Mouse (Mus musculus) kidney, embryonic 14.5 days (tissue): ENCODE measurements around the gene Gjd3. TPM values are rescaled to one million over a fixed set of nuclear protein-coding genes. Genes with fewer than 3 reads are reported as not detected.
A peak's percentile ranks its signal among the peaks of the same experiment; 100 is the strongest.

Source experiments
- ATAC-seq: fragments of 200-750 bp; cut with Nextera tagmentation; 2 replicates; pipeline ENCODE4 v1.8.0; 2017; ENCODE audit warnings: moderate number of reproducible peaks, mild to moderate bottlenecking, moderate TSS enrichment, moderate library complexity; ENCODE audit not compliant: low FRiP score, low TSS enrichment
- H3K27ac ChIP-seq: fragments of 300-500 bp; sonication (generic); 2 replicates; pipeline ENCODE4 v1.5.1; 2014; ENCODE audit warnings: low read depth, mild to moderate bottlenecking, low read length, moderate library complexity, mixed read lengths
- H3K27me3 ChIP-seq: fragments of 300-500 bp; sonication (generic); 2 replicates; pipeline ENCODE4 v1.6.1; 2014; ENCODE audit warnings: mild to moderate bottlenecking, low read length; ENCODE audit not compliant: control insufficient read depth, insufficient read depth
- H3K36me3 ChIP-seq: fragments of 300-500 bp; sonication (generic); 2 replicates; pipeline ENCODE4 v1.6.1; 2014; ENCODE audit warnings: low read length, mixed read lengths; ENCODE audit not compliant: control insufficient read depth, insufficient read depth
- H3K4me1 ChIP-seq: fragments of 300-500 bp; sonication (generic); 2 replicates; pipeline ENCODE4 v1.6.1; 2014; ENCODE audit warnings: low read length, mixed read lengths; ENCODE audit not compliant: control insufficient read depth, insufficient read depth
- H3K4me2 ChIP-seq: fragments of 300-500 bp; sonication (generic); replicated peaks from 2 replicates; pipeline ENCODE4 v1.6.1; 2014; ENCODE audit warnings: low read depth, mild to moderate bottlenecking, low read length
- H3K4me3 ChIP-seq: fragments of 300-500 bp; sonication (generic); 2 replicates; pipeline ENCODE4 v1.5.1; 2014; ENCODE audit warnings: mild to moderate bottlenecking, low read length
- H3K9ac ChIP-seq: fragments of 300-500 bp; sonication (generic); 2 replicates; pipeline ENCODE4 v1.6.1; 2014; ENCODE audit warnings: low read depth, mild to moderate bottlenecking, low read length, moderate library complexity
- H3K9me3 ChIP-seq: fragments of 300-500 bp; sonication (generic); 2 replicates; pipeline ENCODE4 v1.6.1; 2016; ENCODE audit warnings: low read length; ENCODE audit not compliant: control insufficient read depth
- WGBS: fragments of 180-500 bp; shearing (Covaris S2); extraction: QIAGEN DNeasy Blood & Tissue Kit; methylation state at CpG from one replicate; pipeline ENCODE4 v1.1.7; 2014; 5-methylcytosine and 5-hydroxymethylcytosine counted together
- polyA plus RNA-seq: library from polyadenylated mRNA; unstranded; fragments of >200 nt; fragmentation: Nextera tagmentation; extraction: Ambion mirVana; gene quantifications from 2 replicates; pipeline ENCODE4 v1.2.1, GENCODE M21; 2014

The Gjd3 gene
- 0.64 TPM in 1 of 2 replicates, not detected in the other for polyA plus RNA-seq

DNA sequence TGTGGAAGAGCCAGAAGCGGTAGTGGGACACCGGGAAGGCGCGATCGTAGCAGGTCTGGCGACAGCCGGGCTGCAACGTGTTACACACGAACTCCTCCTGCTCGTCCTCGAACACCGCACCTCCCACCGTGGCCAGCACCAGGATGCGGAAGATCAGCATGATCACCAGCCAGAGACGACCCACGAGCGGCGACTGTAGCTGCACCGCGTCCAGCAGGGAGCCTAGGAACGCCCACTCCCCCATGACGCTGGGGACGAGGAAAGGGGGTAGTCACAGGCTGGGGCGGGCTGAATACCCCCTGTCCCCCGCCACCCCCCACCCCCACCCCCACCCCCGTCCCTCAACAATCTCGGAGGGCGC, at the start of gene Gjd3:
Gjd3 (minus strand) TSS at position 244 of the 361 bp plus-strand sequence.
- ATAC-seq = no peak
- 2% methylated on average over 28 of the region's 28 CpGs for WGBS
- no peak within 1 kb of the TSS for H3K27ac ChIP-seq

DNA sequence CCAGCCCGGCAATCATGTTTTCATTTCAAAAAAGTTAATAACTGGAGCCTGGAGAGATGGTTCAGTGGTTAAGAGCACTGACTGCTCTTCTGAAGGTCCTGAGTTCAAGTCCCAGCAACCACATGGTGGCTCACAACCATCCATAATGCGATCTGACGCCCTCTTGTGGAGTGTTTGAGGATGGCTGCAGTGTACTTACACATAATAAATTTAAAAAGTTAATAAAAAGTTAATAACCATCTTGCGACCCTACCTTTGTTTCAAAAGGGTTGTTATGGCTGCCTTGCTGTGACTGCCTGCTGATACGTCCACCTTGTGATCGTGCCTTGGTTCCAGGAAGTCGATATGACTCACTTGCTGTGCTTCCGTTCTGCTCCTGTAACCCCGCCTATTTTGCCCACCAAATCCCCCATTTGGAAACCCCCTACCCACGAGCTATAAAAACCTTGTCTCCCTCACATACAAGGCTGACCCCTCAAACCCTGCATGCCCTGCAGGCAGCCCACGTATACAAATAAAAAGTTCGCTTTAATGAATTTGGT, 44.2 kb upstream of the Gjd3 start:
- Histone ChIP-seq H3K36me3 (peaks cover 4% of the 10 kb centered on the region), H3K9me3 (no peaks in the 10 kb centered on the region), H3K27ac (no peak overlapping the region), H3K27me3 (no peaks in the 10 kb centered on the region), H3K4me3 (no peak overlapping the region), H3K9ac (no peak overlapping the region), H3K4me1 (peaks cover 14% of the 10 kb centered on the region), H3K4me2 (no peak overlapping the region)
- ATAC-seq = no peak
- 84% methylated on average over 12 of the region's 12 CpGs for WGBS

More for the DNA sequence above, at the start of gene Gjd3:
- H3K9ac ChIP-seq = peak within 1 kb of the TSS; percentile 58
- no peaks in the 10 kb centered on the region for H3K9me3 ChIP-seq
- H3K36me3 ChIP-seq = no peaks in the 10 kb centered on the region
- H3K4me1 ChIP-seq = peaks cover 10% of the 10 kb centered on the region
- H3K4me3 ChIP-seq = peak within 1 kb of the TSS; percentile 59
- H3K4me2 ChIP-seq = peak within 1 kb of the TSS; percentile 99
- peaks cover 6% of the 10 kb centered on the region; the same call in 1 of the 2 replicates for H3K27me3 ChIP-seq

DNA sequence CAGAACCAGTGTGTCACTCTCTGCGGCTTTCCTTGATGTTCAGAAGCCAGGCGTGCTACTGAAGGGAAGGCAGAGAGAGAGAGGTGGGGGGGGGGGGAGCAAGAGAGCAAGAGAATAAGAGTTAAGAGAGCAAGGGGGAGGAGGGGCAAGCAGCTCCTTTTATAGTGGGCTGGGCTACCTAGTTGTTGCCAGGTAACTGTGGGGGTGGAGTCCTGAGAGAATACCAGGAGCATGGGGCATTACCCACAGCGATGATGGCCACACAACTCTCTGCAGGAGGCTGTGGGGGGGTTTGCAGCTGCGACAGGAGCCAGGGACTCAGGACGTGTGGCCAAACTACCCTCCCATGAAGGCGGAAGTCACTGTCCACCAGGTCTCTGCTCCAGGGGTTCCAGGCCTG, 43.1 kb upstream of the Gjd3 start:
- peaks cover 17% of the 10 kb centered on the region for H3K4me1 ChIP-seq
- no peaks in the 10 kb centered on the region for H3K9me3 ChIP-seq
- no peak overlapping the region for H3K4me2 ChIP-seq
- H3K27me3 ChIP-seq = no peaks in the 10 kb centered on the region
- no peak overlapping the region for H3K9ac ChIP-seq
- no peak overlapping the region for H3K4me3 ChIP-seq
- peaks cover 15% of the 10 kb centered on the region for H3K36me3 ChIP-seq
- H3K27ac ChIP-seq = no peak overlapping the region
- ATAC-seq = no peak
- 85% methylated on average over 6 of the region's 6 CpGs for WGBS

DNA sequence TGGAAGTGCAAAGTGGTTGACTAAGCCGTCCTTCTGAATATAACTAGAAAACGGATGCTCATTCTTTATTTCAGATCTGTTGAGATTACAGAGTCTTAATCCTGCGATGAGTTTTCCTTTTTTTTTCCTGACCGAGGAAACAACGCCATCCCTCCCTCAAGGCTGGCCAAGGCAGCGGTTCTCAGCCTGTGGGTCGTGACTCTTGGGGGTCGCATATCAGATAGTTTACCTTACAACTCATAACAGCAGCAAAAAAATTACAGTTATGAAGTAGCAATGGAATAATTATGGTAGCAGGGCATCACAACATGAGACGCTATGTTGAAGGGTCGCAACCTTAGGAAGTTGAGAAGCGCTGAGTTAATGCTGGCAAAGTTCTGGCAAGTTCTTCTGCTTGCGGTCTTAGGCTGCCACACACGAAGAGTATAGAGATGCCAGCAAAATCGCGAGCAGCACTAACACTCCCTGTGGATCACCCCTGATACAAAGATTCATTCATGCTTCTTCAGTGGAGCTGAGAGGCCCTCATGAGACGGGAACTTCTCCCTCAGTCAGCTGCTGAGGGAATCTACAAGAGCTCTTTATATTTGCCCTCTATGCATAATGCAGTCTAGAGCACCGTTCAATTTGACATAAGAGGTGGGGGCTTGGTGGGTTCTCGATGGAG, 41.8 kb upstream of the Gjd3 start:
- peaks cover 25% of the 10 kb centered on the region for H3K36me3 ChIP-seq
- peaks cover 17% of the 10 kb centered on the region for H3K4me1 ChIP-seq
- H3K27ac ChIP-seq = no peak overlapping the region; the same call in 1 of the 2 replicates
- H3K4me3 ChIP-seq = peak overlapping the region; percentile 76
- H3K27me3 ChIP-seq = no peaks in the 10 kb centered on the region
- H3K9ac ChIP-seq = peak overlapping the region; percentile 49; the same call in 1 of the 2 replicates
- WGBS = 51% methylated on average over 18 of the region's 18 CpGs
- no peaks in the 10 kb centered on the region for H3K9me3 ChIP-seq
- H3K4me2 ChIP-seq = peak overlapping the region; percentile 48
- no peak for ATAC-seq

- no peaks in the 10 kb centered on the region for H3K27me3 ChIP-seq
- H3K4me1 ChIP-seq = peaks cover 17% of the 10 kb centered on the region
- ATAC-seq = peak; percentile 95
- H3K36me3 ChIP-seq = peaks cover 33% of the 10 kb centered on the region
- H3K9ac ChIP-seq = peak within 1 kb of the TSS; percentile 80
- H3K4me2 ChIP-seq = peak within 1 kb of the TSS; percentile 48
- H3K9me3 ChIP-seq = no peaks in the 10 kb centered on the region
- WGBS = under 1% methylated on average over 54 of the region's 54 CpGs
- peak within 1 kb of the TSS; percentile 76 for H3K4me3 ChIP-seq
- peak within 1 kb of the TSS; percentile 77 for H3K27ac ChIP-seq
Observed at GRCm38 (mm10) chr11:99023500-99024467, 41.0 kb upstream of the Gjd3 start, which contains the start of gene Top2a. Gene Top2a (minus strand): TSS chr11:99024189.

DNA sequence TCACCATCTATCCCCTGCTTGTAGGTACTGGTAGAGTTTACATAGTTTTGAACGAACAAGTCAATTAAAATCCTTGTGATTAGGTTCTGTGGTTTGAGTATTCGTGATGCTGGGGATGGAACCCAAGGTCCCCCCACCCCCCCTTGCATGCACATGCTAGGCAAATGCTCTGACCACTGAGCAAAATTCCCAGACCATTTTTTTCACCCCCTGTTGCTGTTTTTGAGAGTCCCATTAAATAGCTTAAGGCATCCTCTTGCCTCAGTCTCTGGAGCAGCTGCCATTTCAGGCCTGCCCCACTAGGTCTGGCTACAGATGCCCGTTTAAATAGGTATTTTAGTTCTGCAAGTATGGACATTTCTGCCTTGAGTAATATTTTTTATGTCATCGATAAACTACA, 40.3 kb upstream of the Gjd3 start:
- no peak for ATAC-seq
- peak overlapping the region; percentile 76 for H3K4me3 ChIP-seq
- peaks cover 39% of the 10 kb centered on the region for H3K36me3 ChIP-seq
- WGBS = 4% methylated on average over 4 of the region's 4 CpGs
- no peaks in the 10 kb centered on the region for H3K27me3 ChIP-seq
- peak overlapping the region; percentile 38 for H3K4me2 ChIP-seq
- H3K4me1 ChIP-seq = peaks cover 17% of the 10 kb centered on the region
- peak overlapping the region; percentile 80 for H3K9ac ChIP-seq
- H3K9me3 ChIP-seq = no peaks in the 10 kb centered on the region
- H3K27ac ChIP-seq = peak overlapping the region; percentile 77; the same call in 1 of the 2 replicates

GRCm38 (mm10) chr11:99022384-99022933, 39.6 kb upstream of the Gjd3 start:
- H3K4me1 ChIP-seq = peaks cover 17% of the 10 kb centered on the region
- peaks cover 46% of the 10 kb centered on the region for H3K36me3 ChIP-seq
- 76% methylated on average over 5 of the region's 5 CpGs for WGBS
- peak overlapping the region; percentile 76 for H3K4me3 ChIP-seq
- H3K27ac ChIP-seq = no peak overlapping the region
- H3K27me3 ChIP-seq = no peaks in the 10 kb centered on the region
- no peaks in the 10 kb centered on the region for H3K9me3 ChIP-seq
- H3K9ac ChIP-seq = peak overlapping the region; percentile 80; the same call in 1 of the 2 replicates
- no peak for ATAC-seq
- peak overlapping the region; percentile 38 for H3K4me2 ChIP-seq

DNA sequence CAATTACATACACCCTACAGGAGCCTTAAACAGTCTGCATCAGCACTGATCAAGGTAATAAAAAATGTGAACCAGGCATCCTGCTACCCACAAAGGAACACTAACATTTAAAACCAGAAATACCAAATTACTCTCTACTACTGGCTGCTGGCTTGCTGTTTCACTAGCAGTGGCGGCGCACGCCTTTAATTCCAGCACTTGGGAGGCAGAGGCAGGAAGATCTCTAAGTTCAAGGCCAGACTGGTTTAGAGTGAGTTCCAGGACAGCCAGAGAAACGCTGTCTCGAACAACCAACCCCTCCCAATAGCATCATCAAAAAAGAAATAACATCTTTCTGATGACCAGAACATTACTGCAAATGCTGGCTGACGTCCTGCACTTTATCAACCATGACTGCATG, 37.0 kb upstream of the Gjd3 start:
- Histone ChIP-seq H3K36me3 (peaks cover 72% of the 10 kb centered on the region), H3K27ac (no peak overlapping the region), H3K4me3 (no peak overlapping the region), H3K4me1 (peaks cover 16% of the 10 kb centered on the region), H3K9ac (no peak overlapping the region), H3K9me3 (no peaks in the 10 kb centered on the region), H3K4me2 (no peak overlapping the region), H3K27me3 (no peaks in the 10 kb centered on the region)
- no peak for ATAC-seq
- WGBS = 91% methylated on average over 6 of the region's 6 CpGs
